Mouse (Mus musculus) activated CD4-positive, CD25-positive, alpha-beta regulatory T cell, adult 9 weeks (primary cell): ENCODE data around the gene Ttc22. TPM values are rescaled to one million over a fixed set of nuclear protein-coding genes. Genes with fewer than 3 reads are reported as not detected.

Source experiments
- polyA plus RNA-seq: library from polyadenylated mRNA; unstranded; fragments of 100-300 nt; shearing (Covaris generic); gene quantifications from one replicate; pipeline ENCODE4 v1.2.1, GENCODE M21; 2017

Ttc22 gene
- polyA plus RNA-seq, result not detected

DNA sequence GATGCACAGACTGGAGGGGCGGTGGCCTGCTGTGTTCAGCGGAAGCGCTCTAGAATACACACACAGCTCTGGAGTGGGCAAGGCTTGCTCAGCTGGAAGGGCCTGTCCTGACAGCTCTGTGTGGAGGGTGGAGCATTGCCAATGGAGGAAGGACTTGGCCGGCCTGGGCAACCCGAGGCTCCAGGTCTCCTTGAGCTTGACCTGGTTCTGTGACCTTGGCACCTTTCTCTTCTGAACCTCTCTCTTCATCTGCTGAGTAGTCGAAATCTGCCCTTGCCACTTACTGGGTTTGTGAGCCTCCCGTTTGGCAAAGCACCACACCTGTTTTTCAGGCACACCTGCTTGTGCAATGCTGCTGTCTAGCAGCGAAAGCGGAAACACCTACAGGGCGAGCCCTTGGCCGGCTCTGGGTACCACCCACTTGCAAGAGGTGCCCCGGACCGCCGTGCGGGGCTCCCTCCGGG, at the start of gene Ttc22:
Gene Ttc22, plus strand, starts transcription at position 403 of the 464 bp plus-strand sequence.

DNA sequence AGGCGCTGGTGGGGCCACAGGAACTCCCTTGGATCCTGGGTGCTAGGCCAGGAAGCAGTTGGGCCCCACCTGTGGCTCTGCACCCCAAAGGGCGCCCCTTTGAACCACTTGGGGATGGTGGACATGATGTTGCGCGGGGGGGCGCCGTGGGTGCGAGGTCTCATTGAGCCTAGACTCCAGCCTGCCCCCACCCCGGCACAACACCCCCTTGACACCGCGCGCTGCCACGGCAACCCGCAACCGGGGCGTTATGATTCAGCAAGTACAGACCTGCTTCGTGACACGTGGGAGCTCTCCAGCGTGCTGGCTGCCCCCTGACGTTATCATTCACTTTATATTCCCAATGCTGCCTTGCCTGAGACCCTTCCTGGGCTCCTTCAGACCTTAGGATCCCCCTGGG, 5.2 kb upstream of the Ttc22 start, which contains the start of gene Lexm:
Gene Lexm, minus strand, starts transcription at position 186 of the 400 bp plus-strand sequence.

DNA sequence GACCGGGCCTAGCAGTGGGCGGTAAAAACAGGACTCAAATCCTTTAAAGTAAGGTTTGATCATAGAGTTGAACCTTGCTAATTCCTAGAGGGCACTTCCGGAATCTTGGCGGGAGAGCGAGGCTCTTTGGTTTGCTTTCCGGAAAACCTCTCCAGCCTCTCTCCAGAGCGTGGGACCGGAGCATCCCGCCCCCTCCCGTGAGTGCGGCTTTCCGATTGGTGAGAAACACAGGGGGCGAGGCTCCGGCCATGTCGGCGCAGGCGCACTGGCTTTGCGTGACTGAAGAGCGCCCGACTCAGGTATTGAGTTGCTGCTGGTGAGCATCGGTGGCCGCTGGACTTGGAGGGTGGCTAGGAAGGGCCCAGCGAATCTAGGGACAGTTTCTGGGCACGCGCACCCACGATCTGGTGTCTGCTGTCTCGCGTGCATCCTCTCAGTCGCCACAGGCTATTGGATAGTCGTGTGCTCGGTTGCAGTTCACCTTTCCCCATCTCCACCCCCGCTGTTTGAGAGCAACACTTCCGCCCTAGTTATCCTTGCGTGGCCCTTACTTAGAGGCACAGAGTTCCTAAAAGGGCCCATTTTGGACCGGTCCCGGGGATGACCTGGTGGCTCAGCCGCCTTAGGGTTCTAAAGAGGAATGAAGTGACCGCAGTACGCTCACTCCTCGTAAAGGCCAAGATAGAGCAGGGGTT, 28.7 kb downstream of the Ttc22 start, which contains the start of gene Pars2:
Gene Pars2, plus strand, starts transcription at position 237 of the 695 bp plus-strand sequence.

DNA sequence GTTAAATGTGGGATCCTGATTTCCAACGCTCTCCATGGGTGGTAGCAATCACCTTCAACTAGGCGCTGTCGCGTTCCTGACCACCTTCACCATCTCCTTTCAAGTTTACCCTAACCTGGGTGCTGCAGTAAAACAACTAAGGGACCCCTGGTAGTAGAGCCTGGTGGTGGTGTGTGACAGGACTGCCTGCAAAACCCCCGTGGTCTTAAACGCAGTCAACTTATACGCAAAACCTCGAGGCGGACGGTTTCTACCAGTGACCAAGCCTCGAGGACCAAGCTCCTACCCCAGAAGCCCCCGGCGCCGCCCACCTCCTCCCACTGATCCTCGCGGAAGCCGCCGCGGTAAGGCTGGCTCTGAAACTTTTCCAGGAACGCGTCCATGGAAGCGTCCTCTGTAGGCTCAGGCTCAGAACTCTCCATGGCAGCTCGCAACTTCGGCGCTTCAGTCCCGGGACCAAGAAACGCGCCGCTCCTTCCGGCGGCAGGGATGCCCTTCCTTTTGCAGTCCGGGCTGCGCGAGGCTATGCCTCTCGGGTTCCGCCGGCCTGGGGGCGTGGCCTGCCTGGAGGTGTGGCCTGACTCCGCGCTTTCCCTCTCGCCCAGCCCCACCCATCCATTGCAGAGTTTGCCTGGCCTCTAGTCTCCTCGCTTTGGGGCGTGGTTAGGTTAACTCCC, 56.3 kb downstream of the Ttc22 start, which contains the start of gene Ttc4:
Gene Ttc4, minus strand, starts transcription at position 503 of the 677 bp plus-strand sequence.

Other genes starting within 250 kb of the Ttc22 start
- gene Pcsk9, start 158.1 kb upstream of the Ttc22 start, polyA plus RNA-seq, result not detected
- gene Bsnd, start 130.1 kb upstream of the Ttc22 start, polyA plus RNA-seq, result not detected
- gene Dhcr24, start 61.4 kb upstream of the Ttc22 start, polyA plus RNA-seq, result 1.7 TPM
- gene Lexm, start 5.2 kb upstream of the Ttc22 start, polyA plus RNA-seq, result not detected
- gene Pars2, start 28.6 kb downstream of the Ttc22 start, polyA plus RNA-seq, result 13.8 TPM
- gene Ttc4, start 56.5 kb downstream of the Ttc22 start, polyA plus RNA-seq, result 77.7 TPM
- gene Mroh7, start 108.5 kb downstream of the Ttc22 start, polyA plus RNA-seq, result not detected
- gene Fam151a, start 111.5 kb downstream of the Ttc22 start, polyA plus RNA-seq, result not detected
- gene Acot11, start 182.6 kb downstream of the Ttc22 start, polyA plus RNA-seq, result 20.2 TPM